Mouse (Mus musculus): ENCODE measurements around the gene Tango6. TPM values are rescaled to one million over a fixed set of nuclear protein-coding genes. Genes with fewer than 3 reads are reported as not detected.

Gene Tango6
- polyA plus RNA-seq, 1 experiment from 2014 or later = 10.5 TPM

- no peak for ATAC-seq (ENCODE audit: low read depth)
- Histone ChIP-seq H3K9ac (ENCODE audit: low read length) (no peak overlapping the region), H3K4me2 (ENCODE audit: low read depth, low read length) (no peak overlapping the region), H3K27ac (ENCODE audit: low read length) (no peak overlapping the region), H3K9me3 (ENCODE audit: control insufficient read depth, low read length) (no peaks in the 10 kb centered on the region), H3K4me1 (replicated peaks; ENCODE audit: control insufficient read depth, insufficient read depth, low read length) (peaks cover 4% of the 10 kb centered on the region), H3K36me3 (ENCODE audit: control insufficient read depth, insufficient read depth, low read length) (no peaks in the 10 kb centered on the region), H3K4me3 (ENCODE audit: low read length) (no peak overlapping the region), H3K27me3 (ENCODE audit: control insufficient read depth, insufficient read depth, low read depth, low read length) (no peaks in the 10 kb centered on the region)
- WGBS = 86% methylated on average over 4 of the region's 4 CpGs
Measured at GRCm38 (mm10) chr8:106684387-106684786, 1.5 kb downstream of the Tango6 start.

GRCm38 (mm10) chr8:106687479-106687878 is 4.6 kb downstream of the Tango6 start:
- Histone ChIP-seq H3K9ac (ENCODE audit: low read length) (no peak overlapping the region), H3K4me2 (ENCODE audit: low read depth, low read length) (no peak overlapping the region), H3K36me3 (ENCODE audit: control insufficient read depth, insufficient read depth, low read length) (peaks cover 3% of the 10 kb centered on the region; the same call in 1 of the 2 replicates), H3K9me3 (ENCODE audit: control insufficient read depth, low read length) (no peaks in the 10 kb centered on the region), H3K27ac (ENCODE audit: low read length) (no peak overlapping the region), H3K4me3 (ENCODE audit: low read length) (no peak overlapping the region), H3K27me3 (ENCODE audit: control insufficient read depth, insufficient read depth, low read depth, low read length) (no peaks in the 10 kb centered on the region), H3K4me1 (replicated peaks; ENCODE audit: control insufficient read depth, insufficient read depth, low read length) (peaks cover 4% of the 10 kb centered on the region)
- under 1% methylated on average over 4 of the region's 4 CpGs for WGBS
- ATAC-seq (ENCODE audit: low read depth) = 0 out of 2 replicates have a peak, but pooled peaks have one; percentile 18

GRCm38 (mm10) chr8:106697748-106698248 is 14.9 kb downstream of the Tango6 start:
- H3K4me3 ChIP-seq (ENCODE audit: low read length) = no peak overlapping the region

DNA sequence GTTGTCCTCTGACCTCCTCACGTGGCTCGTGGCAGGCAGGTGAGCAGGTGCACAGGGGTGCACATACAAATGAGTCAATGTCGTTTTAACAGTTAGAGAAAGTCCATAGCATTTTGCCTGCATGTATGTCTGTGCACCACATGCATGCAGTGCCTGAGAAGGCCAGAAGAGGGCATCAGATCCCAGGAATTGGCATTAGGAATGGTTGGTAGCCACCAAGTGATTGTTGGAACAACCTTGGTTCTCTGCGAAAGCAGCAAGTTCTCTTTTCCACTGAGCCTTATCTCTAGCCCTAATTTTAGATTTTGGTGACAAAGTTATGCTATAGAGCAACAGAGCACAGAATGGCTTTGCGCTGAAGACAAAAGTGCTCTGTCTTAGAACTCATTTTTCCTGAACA is 16.7 kb downstream of the Tango6 start:
- Histone ChIP-seq H3K27ac (ENCODE audit: low read length) (no peak overlapping the region), H3K4me3 (ENCODE audit: low read length) (no peak overlapping the region), H3K36me3 (ENCODE audit: control insufficient read depth, insufficient read depth, low read length) (peaks cover 27% of the 10 kb centered on the region), H3K9me3 (ENCODE audit: control insufficient read depth, low read length) (no peaks in the 10 kb centered on the region), H3K4me1 (replicated peaks; ENCODE audit: control insufficient read depth, insufficient read depth, low read length) (peaks cover 6% of the 10 kb centered on the region; the same call in 1 of the 2 replicates), H3K4me2 (ENCODE audit: low read depth, low read length) (no peak overlapping the region), H3K27me3 (ENCODE audit: control insufficient read depth, insufficient read depth, low read depth, low read length) (no peaks in the 10 kb centered on the region), H3K9ac (ENCODE audit: low read length) (no peak overlapping the region)
- 68% methylated on average over 5 of the region's 5 CpGs for WGBS
- no peak for ATAC-seq (ENCODE audit: low read depth)

More at GRCm38 (mm10) chr8:106697748-106698248, 14.9 kb downstream of the Tango6 start:
- H3K27ac ChIP-seq (ENCODE audit: low read length) = no peak overlapping the region
- no peaks in the 10 kb centered on the region for H3K27me3 ChIP-seq (ENCODE audit: control insufficient read depth, insufficient read depth, low read depth, low read length)
- H3K36me3 ChIP-seq (ENCODE audit: control insufficient read depth, insufficient read depth, low read length) = peaks cover 30% of the 10 kb centered on the region
- no peaks in the 10 kb centered on the region for H3K9me3 ChIP-seq (ENCODE audit: control insufficient read depth, low read length)
- H3K4me1 ChIP-seq (replicated peaks; ENCODE audit: control insufficient read depth, insufficient read depth, low read length) = no peaks in the 10 kb centered on the region
- H3K9ac ChIP-seq (ENCODE audit: low read length) = no peak overlapping the region
- no peak overlapping the region for H3K4me2 ChIP-seq (ENCODE audit: low read depth, low read length)
- WGBS = 68% methylated on average over 3 of the region's 3 CpGs
- no peak for ATAC-seq (ENCODE audit: low read depth)

DNA sequence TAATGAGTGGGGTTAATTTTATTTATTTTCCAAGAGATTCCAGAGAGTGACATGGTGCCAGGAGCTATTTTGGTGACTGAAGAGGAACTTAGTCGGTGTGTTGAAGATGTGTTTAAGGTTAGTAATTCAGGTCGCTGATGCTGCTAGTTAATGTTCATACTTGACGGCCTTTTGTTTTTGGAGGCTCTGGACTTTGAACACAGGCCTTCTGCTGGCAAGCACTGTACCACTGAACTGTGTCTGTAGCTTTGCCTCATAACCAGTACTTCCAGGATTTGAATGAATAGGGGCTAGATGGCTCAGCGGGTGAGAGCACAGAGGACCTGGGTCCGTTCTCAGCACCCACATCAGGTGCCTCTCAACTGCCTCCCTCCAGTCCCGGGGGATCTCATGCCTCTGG is 17.3 kb downstream of the Tango6 start:
- no peak overlapping the region for H3K27ac ChIP-seq (ENCODE audit: low read length)
- peaks cover 27% of the 10 kb centered on the region for H3K36me3 ChIP-seq (ENCODE audit: control insufficient read depth, insufficient read depth, low read length)
- no peak for ATAC-seq (ENCODE audit: low read depth)
- WGBS = 91% methylated on average over 6 of the region's 6 CpGs
- no peak overlapping the region for H3K9ac ChIP-seq (ENCODE audit: low read length)
- H3K4me2 ChIP-seq (ENCODE audit: low read depth, low read length) = no peak overlapping the region
- peaks cover 8% of the 10 kb centered on the region; the same call in 1 of the 2 replicates for H3K4me1 ChIP-seq (replicated peaks; ENCODE audit: control insufficient read depth, insufficient read depth, low read length)
- H3K4me3 ChIP-seq (ENCODE audit: low read length) = no peak overlapping the region
- H3K9me3 ChIP-seq (ENCODE audit: control insufficient read depth, low read length) = no peaks in the 10 kb centered on the region
- no peaks in the 10 kb centered on the region for H3K27me3 ChIP-seq (ENCODE audit: control insufficient read depth, insufficient read depth, low read depth, low read length)

GRCm38 (mm10) chr8:106701360-106701759 is 18.5 kb downstream of the Tango6 start:
- H3K9ac ChIP-seq (ENCODE audit: low read length) = no peak overlapping the region
- no peak for ATAC-seq (ENCODE audit: low read depth)
- H3K27ac ChIP-seq (ENCODE audit: low read length) = no peak overlapping the region
- peaks cover 12% of the 10 kb centered on the region; the same call in 1 of the 2 replicates for H3K4me1 ChIP-seq (replicated peaks; ENCODE audit: control insufficient read depth, insufficient read depth, low read length)
- H3K4me3 ChIP-seq (ENCODE audit: low read length) = no peak overlapping the region
- WGBS = 87% methylated on average over 3 of the region's 3 CpGs
- no peak overlapping the region for H3K4me2 ChIP-seq (ENCODE audit: low read depth, low read length)
- H3K9me3 ChIP-seq (ENCODE audit: control insufficient read depth, low read length) = no peaks in the 10 kb centered on the region
- H3K27me3 ChIP-seq (ENCODE audit: control insufficient read depth, insufficient read depth, low read depth, low read length) = no peaks in the 10 kb centered on the region
- H3K36me3 ChIP-seq (ENCODE audit: control insufficient read depth, insufficient read depth, low read length) = peaks cover 27% of the 10 kb centered on the region

DNA sequence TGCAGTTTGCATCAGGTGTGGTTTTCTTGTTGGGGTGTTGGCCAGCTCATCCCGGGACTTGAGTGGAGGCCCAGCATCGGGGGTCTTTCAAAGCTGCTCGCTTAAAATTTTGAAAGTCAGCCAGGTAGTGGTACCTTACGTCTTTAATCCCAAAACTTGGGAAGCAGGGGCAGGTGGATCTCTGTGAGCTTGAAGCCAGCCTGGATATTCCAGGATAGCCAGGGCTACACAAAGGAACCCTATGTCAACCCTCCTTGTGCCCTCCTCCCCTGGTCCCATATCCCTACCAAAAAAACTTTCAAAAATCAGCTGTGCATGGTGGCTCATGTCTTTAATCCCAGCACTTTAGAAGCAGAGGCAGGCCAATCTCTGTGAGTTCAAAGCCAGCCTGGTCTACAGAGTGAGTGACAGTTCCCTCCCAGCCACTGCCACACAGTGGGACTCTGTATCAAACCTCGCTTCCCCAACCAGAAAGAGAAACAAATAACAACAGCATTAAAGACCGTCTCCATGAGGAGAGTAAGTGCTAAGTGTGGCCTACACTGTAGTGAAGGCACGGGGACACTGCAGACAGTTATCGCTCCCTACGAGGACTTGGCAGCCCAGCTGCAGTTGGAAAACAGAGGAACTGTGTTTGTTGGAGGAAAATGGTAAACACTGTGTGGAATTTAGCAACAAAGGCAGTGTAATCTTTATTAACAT is 21.5 kb downstream of the Tango6 start:
- H3K9me3 ChIP-seq (ENCODE audit: control insufficient read depth, low read length) = no peaks in the 10 kb centered on the region
- no peak overlapping the region; the same call in 1 of the 2 replicates for H3K4me3 ChIP-seq (ENCODE audit: low read length)
- ATAC-seq (ENCODE audit: low read depth) = peak; percentile 81
- H3K27ac ChIP-seq (ENCODE audit: low read length) = peak overlapping the region; percentile 99
- H3K36me3 ChIP-seq (ENCODE audit: control insufficient read depth, insufficient read depth, low read length) = peaks cover 9% of the 10 kb centered on the region
- 66% methylated on average over 9 of the region's 9 CpGs for WGBS
- peaks cover 13% of the 10 kb centered on the region; the same call in 1 of the 2 replicates for H3K4me1 ChIP-seq (replicated peaks; ENCODE audit: control insufficient read depth, insufficient read depth, low read length)
- H3K27me3 ChIP-seq (ENCODE audit: control insufficient read depth, insufficient read depth, low read depth, low read length) = no peaks in the 10 kb centered on the region
- H3K9ac ChIP-seq (ENCODE audit: low read length) = peak overlapping the region; percentile 19; the same call in 1 of the 2 replicates
- peak overlapping the region; percentile 16; the same call in 1 of the 2 replicates for H3K4me2 ChIP-seq (ENCODE audit: low read depth, low read length)

GRCm38 (mm10) chr8:106704901-106705321 is 22.0 kb downstream of the Tango6 start:
- H3K27me3 ChIP-seq (ENCODE audit: control insufficient read depth, insufficient read depth, low read depth, low read length) = no peaks in the 10 kb centered on the region
- no peak overlapping the region; the same call in 1 of the 2 replicates for H3K4me3 ChIP-seq (ENCODE audit: low read length)
- peaks cover 4% of the 10 kb centered on the region for H3K36me3 ChIP-seq (ENCODE audit: control insufficient read depth, insufficient read depth, low read length)
- WGBS = 26% methylated on average over 9 of the region's 9 CpGs
- no peaks in the 10 kb centered on the region for H3K9me3 ChIP-seq (ENCODE audit: control insufficient read depth, low read length)
- peak overlapping the region; percentile 99 for H3K27ac ChIP-seq (ENCODE audit: low read length)
- peaks cover 13% of the 10 kb centered on the region; the same call in 1 of the 2 replicates for H3K4me1 ChIP-seq (replicated peaks; ENCODE audit: control insufficient read depth, insufficient read depth, low read length)
- H3K9ac ChIP-seq (ENCODE audit: low read length) = no peak overlapping the region; the same call in 1 of the 2 replicates
- H3K4me2 ChIP-seq (ENCODE audit: low read depth, low read length) = peak overlapping the region; percentile 16; the same call in 1 of the 2 replicates
- peak; percentile 97 for ATAC-seq (ENCODE audit: low read depth)

DNA sequence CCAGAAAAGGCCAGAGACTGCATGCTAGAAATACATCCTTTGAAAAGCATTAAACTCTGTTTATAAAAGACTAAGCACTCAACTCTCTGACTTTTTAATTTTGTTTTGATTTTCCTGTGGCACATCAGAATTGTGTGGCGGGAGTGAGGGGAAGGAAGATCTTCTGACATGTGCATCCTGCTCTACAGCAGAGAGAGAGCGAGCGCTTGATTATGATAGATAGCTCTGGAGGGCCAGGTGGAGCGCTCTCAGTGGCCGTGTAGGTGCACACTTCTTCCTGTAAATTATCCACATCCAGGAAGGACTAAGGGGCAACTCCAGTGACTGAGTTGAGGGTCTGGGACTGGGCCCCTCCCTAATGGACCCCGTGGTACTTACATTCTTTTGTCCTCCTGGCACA is 23.3 kb downstream of the Tango6 start:
- 76% methylated on average over 6 of the region's 6 CpGs for WGBS
- Histone ChIP-seq H3K4me3 (ENCODE audit: low read length) (no peak overlapping the region), H3K27ac (ENCODE audit: low read length) (peak overlapping the region; percentile 99), H3K27me3 (ENCODE audit: control insufficient read depth, insufficient read depth, low read depth, low read length) (no peaks in the 10 kb centered on the region), H3K4me1 (replicated peaks; ENCODE audit: control insufficient read depth, insufficient read depth, low read length) (peaks cover 13% of the 10 kb centered on the region; the same call in 1 of the 2 replicates), H3K9me3 (ENCODE audit: control insufficient read depth, low read length) (no peaks in the 10 kb centered on the region), H3K36me3 (ENCODE audit: control insufficient read depth, insufficient read depth, low read length) (no peaks in the 10 kb centered on the region), H3K9ac (ENCODE audit: low read length) (no peak overlapping the region), H3K4me2 (ENCODE audit: low read depth, low read length) (no peak overlapping the region)
- ATAC-seq (ENCODE audit: low read depth) = 0 out of 2 replicates have a peak, but pooled peaks have one; percentile 8
